Mouse (Mus musculus): ENCODE results near the gene Hist1h4j. TPM values are rescaled to one million over a fixed set of nuclear protein-coding genes. Genes with fewer than 3 reads are reported as not detected.

The Hist1h4j gene
- 0.39 and 0.77 TPM in 2 replicates for polyA plus RNA-seq (2015; fragmentation: Nextera tagmentation; extraction: Ambion mirVana)

DNA sequence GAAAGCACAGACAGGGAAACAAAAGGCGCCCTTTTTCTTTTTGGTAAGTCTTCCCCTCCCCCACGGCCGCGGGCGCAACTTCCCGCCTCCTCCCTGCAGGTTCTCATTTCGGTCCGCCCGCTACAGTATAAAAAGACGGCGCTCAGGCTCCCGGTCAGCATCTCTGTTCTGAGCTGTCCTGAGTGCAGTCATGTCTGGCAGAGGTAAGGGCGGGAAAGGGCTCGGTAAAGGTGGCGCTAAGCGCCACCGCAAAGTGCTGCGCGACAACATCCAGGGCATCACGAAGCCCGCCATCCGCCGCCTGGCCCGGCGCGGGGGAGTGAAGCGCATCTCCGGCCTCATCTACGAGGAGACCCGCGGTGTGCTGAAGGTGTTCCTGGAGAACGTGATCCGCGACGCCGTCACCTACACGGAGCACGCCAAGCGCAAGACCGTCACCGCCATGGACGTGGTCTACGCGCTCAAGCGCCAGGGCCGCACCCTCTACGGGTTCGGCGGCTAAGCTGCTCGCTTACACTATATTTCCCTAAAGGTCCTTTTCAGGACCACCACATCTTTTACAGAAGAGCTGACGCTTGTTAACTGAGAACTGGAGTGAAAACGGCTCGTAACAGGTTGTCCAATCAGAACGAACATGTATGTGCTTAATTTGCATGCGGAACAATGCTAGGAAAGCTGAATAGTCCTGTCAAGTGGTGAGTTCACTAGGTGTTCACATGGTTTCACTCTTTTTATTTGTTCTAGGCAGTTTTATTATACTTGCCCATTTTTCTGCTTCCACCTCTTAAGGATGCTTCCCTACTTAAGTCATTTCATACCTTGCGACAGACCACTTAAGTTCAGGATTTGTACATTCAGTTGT lies at the start of gene Hist1h4j:
TSS of gene Hist1h4j (plus strand) at position 159 of the 862 bp plus-strand sequence.

DNA sequence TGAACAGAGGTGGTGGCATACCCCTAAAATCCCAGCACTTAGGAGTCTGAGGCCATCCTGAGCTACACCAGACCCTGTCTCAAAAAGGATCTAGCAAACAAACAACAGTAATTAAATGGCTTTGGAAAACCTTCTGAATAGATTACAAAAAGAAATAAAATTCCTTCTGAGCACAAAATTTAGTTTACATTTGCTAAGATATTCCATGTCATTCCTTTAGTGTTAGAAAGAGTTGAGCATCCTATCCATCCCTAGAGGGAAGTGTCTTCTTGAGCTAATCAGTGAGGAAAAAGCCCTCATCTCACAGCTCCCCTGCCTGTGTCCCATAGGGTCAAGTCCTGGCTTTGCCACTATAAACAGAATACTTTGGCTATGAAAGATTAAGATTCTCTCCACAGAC lies 37.1 kb upstream of the Hist1h4j start, which contains the start of gene Olfr1359:
TSS of gene Olfr1359 (plus strand) at position 301 of the 400 bp plus-strand sequence.

DNA sequence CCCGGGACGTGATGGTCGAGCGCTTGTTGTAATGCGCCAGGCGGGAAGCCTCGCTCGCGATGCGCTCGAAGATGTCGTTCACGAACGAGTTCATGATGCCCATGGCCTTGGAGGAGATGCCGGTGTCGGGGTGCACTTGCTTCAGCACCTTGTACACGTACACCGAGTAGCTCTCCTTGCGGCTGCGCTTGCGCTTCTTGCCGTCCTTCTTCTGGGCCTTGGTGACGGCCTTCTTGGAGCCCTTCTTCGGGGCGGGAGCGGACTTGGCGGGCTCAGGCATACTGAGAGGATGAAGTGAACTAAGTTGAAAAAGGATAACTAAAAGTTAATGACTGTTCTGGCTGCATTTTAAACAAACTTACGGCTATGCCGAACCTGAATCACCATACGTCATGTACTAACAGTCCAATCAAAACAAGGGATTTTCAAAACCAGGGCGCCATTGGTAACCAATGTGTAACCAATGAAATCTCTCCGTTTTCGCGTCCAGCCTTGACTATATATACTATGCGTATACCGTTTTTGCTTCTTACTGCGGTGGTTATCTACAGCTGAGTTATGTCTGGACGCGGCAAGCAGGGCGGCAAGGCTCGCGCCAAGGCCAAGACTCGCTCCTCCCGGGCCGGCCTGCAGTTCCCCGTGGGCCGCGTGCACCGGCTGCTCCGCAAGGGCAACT lies 18.9 kb upstream of the Hist1h4j start, which contains the start of the genes Hist1h2bl and Hist1h2ai:
TSS of gene Hist1h2bl (minus strand) at position 280 of the 676 bp plus-strand sequence.
TSS of gene Hist1h2ai (plus strand) at position 559 of the 676 bp plus-strand sequence.

DNA sequence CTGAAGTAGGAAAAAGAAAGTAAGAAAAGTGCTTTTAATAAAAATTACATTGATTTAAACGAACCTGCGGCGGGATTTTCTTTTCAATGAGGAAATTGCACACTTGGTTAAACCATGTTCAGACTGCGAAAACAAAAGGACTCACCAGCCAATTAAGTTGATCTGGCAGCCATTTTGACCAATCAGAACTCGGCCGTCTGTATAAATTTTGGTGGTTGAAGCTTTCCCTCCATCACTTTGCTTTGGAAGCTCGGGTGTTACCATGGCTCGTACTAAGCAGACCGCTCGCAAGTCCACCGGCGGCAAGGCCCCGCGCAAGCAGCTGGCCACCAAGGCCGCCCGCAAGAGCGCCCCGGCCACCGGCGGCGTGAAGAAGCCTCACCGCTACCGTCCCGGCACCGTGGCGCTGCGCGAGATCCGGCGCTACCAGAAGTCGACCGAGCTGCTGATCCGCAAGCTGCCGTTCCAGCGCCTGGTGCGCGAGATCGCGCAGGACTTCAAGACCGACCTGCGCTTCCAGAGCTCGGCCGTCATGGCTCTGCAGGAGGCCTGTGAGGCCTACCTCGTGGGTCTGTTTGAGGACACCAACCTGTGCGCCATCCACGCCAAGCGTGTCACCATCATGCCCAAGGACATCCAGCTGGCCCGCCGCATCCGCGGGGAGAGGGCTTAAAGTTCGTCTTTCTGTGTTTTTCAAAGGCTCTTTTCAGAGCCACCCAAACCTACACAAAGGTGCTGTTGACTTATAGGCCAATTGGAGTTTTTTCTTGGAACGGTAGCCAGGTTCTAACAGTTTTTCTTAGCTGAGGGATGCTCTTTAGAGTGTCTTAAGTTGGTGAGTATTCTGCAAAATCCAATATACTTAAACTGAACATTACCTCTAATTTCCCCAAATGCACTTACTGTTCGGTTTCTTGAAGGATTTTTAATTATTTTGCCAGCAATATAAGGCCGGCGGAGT lies 17.2 kb upstream of the Hist1h4j start, which contains the start of gene Hist1h3h:
TSS of gene Hist1h3h (plus strand) at position 263 of the 961 bp plus-strand sequence.

DNA sequence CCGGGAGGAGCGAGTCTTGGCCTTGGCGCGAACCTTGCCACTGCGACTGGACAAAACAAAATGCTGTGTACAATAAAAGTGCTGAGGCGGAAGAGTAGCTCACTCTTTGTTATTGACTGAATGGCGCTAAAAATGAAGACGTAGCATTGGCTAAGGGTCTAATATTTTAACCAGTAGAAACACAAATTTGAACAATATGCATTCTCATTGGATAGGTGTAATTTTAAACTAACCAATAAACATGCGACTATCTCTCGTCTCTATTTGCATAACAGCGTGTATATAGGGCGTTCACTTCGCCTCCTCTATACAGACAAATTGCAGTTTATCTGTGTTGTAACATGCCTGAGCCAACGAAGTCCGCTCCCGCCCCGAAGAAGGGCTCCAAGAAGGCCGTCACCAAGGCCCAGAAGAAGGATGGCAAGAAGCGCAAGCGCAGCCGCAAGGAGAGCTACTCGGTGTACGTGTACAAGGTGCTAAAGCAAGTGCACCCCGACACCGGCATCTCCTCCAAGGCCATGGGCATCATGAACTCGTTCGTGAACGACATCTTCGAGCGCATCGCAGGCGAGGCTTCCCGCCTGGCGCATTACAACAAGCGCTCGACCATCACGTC lies 13.0 kb upstream of the Hist1h4j start, which contains the start of gene Hist1h2bm:
TSS of gene Hist1h2bm (plus strand) at position 288 of the 616 bp plus-strand sequence.

DNA sequence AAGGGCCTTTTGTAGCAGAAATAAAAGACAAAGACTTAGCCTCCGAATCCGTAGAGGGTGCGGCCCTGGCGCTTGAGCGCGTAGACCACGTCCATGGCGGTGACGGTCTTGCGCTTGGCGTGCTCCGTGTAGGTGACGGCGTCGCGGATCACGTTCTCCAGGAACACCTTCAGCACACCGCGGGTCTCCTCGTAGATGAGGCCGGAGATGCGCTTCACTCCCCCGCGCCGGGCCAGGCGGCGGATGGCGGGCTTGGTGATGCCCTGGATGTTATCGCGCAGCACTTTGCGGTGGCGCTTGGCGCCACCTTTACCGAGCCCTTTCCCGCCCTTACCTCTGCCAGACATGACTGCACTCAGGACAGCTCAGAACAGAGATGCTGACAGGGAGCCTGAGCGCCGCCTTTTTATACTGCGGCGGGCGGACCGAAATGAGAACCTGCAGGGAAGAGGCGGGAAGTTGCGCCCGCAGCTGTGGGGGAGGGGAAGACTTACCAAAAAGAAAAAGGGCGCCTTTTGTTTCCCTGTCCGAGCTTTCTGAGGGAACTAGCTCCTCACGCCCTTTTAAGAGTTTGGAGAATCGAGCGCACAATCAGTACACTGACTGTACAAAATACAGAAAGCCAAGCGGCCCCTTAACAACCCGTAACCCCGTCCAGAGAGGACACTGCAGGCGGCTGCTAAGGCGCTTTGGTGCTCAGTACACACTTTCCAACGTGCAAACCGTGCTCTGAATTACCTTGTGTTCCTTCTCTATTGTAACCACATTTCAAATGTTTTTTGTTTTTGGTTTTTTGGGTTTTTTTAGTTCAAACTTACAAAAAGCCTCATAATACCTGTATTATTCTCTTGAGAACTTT lies 15.5 kb downstream of the Hist1h4j start, which contains the start of gene Hist1h4k:
TSS of gene Hist1h4k (minus strand) at position 347 of the 859 bp plus-strand sequence.

DNA sequence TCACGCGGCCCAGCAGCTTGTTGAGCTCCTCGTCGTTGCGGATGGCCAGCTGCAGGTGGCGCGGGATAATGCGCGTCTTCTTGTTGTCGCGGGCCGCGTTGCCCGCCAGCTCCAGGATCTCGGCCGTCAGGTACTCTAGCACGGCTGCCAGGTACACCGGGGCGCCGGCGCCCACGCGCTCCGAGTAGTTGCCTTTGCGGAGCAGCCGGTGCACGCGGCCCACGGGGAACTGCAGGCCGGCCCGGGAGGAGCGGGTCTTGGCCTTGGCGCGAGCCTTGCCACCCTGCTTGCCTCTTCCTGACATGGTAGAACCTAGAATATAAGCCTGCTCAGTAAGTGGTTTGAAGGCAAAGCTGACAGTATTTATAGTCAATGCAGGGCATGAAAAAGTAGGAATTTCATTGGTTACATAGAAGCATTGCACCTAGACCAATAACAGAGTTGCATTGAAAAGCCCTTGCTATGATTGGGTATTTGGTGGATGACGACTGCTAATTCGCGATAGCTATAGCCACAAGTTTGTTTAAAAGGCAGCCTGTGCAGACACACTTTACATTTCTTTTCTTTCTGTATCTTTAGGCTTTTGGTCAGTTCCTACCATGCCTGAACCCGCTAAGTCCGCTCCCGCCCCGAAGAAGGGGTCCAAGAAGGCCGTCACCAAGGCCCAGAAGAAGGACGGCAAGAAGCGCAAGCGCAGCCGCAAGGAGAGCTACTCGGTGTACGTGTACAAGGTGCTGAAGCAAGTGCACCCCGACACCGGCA lies 18.8 kb downstream of the Hist1h4j start, which contains the start of the genes Hist1h2ak and Hist1h2bn:
TSS of gene Hist1h2ak (minus strand) at position 304 of the 762 bp plus-strand sequence.
TSS of gene Hist1h2bn (plus strand) at position 600 of the 762 bp plus-strand sequence.

DNA sequence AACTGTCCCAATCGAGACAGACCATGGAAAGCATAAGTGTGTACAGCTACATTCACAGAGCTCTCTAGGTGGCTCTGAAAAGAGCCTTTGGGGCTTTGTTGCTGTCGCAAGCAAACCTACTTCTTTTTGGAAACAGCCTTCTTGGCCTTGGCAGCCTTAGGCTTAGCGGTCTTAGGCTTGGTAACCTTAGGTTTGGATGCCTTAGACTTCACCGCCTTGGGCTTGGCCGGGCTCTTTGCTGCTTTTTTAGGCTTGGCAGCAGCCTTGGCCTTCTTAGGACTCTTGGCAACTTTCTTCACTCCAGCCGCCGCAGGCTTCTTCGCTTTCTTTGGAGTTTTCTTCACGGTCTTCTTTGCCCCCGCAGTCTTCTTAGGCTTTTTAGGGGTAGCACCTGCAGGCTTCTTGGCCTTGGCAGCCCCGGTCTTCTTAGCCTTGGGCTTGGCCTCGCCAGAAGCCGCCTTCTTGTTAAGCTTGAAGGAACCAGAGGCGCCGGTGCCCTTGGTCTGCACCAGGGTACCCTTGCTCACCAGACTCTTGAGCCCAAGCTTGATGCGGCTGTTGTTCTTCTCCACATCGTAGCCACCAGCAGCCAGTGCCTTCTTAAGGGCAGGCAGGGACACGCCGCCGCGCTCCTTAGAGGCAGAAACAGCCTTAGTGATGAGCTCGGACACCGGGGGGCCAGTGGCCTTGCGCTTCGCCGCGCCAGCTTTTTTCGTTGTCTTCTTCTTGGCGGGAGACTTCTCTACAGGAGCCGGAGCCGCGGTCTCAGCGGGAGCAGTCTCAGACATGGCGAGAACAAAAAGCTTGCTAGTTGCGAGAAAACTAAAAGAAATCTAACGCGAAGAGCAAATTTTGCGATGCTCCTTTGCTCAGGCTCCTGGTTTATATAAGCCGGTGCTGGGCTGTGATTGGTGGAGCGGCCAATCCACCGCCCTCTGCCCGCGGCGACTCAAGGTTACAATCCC lies 45.2 kb downstream of the Hist1h4j start, which contains the start of gene Hist1h1b:
TSS of gene Hist1h1b (minus strand) at position 859 of the 965 bp plus-strand sequence.

DNA sequence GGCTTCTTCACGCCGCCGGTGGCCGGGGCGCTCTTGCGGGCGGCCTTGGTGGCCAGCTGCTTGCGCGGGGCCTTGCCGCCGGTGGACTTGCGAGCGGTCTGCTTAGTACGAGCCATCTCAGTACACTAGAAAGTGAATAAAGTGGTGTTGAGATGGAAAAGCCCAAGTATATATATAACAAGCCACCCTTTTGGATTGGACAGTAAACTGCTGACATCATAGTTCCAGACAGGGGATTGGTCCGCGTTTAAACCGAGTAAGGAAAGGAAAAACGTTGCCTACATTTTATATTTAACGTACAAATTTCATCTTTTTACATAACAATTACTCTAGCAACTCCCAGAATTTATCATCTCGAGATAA lies 48.4 kb downstream of the Hist1h4j start, which contains the start of gene Hist1h3i:
TSS of gene Hist1h3i (minus strand) at position 116 of the 363 bp plus-strand sequence.

Small RNA genes lying within 50 kb of the gene (microRNA-seq; reads per million reads assigned to microRNA genes)
- gene Gm44357 (ENCODE audit: borderline replicate concordance, insufficient number of aligned reads) (not detected), gene Gm44367 (ENCODE audit: borderline replicate concordance, insufficient number of aligned reads) (not detected), gene Gm44454 (ENCODE audit: borderline replicate concordance, insufficient number of aligned reads) (not detected)

Other genes starting within 250 kb of the Hist1h4j start
- 0.35 and 0.41 TPM in 2 replicates for gene AK157302, start 239.8 kb upstream of the Hist1h4j start, polyA plus RNA-seq (2015; fragmentation: Nextera tagmentation; extraction: Ambion mirVana)
- 6.0 and 10.4 TPM in 2 replicates for gene Gm11273, start 233.6 kb upstream of the Hist1h4j start, polyA plus RNA-seq (2015; fragmentation: Nextera tagmentation; extraction: Ambion mirVana)
- 2.2 and 2.6 TPM in 2 replicates for gene Zkscan8, start 203.9 kb upstream of the Hist1h4j start, polyA plus RNA-seq (2015; fragmentation: Nextera tagmentation; extraction: Ambion mirVana)
- gene Olfr1366, start 192.3 kb upstream of the Hist1h4j start, polyA plus RNA-seq (2015; fragmentation: Nextera tagmentation; extraction: Ambion mirVana): not detected in 2 replicates
- not detected in 2 replicates for gene Olfr1535, start 175.2 kb upstream of the Hist1h4j start, polyA plus RNA-seq (2015; fragmentation: Nextera tagmentation; extraction: Ambion mirVana)
- not detected in 2 replicates for gene Olfr1364, start 153.3 kb upstream of the Hist1h4j start, polyA plus RNA-seq (2015; fragmentation: Nextera tagmentation; extraction: Ambion mirVana)
- gene Olfr1362, start 121.0 kb upstream of the Hist1h4j start, polyA plus RNA-seq (2015; fragmentation: Nextera tagmentation; extraction: Ambion mirVana): not detected in 2 replicates
- not detected in 2 replicates for gene Olfr11, start 92.5 kb upstream of the Hist1h4j start, polyA plus RNA-seq (2015; fragmentation: Nextera tagmentation; extraction: Ambion mirVana)
- gene Olfr1361, start 71.7 kb upstream of the Hist1h4j start, polyA plus RNA-seq (2015; fragmentation: Nextera tagmentation; extraction: Ambion mirVana): not detected in 2 replicates
- not detected in 2 replicates for gene Olfr1360, start 57.7 kb upstream of the Hist1h4j start, polyA plus RNA-seq (2015; fragmentation: Nextera tagmentation; extraction: Ambion mirVana)
- gene Olfr1359, start 37.0 kb upstream of the Hist1h4j start, polyA plus RNA-seq (2015; fragmentation: Nextera tagmentation; extraction: Ambion mirVana): not detected in 2 replicates
- gene Hist1h2bl, start 18.9 kb upstream of the Hist1h4j start, polyA plus RNA-seq (2015; fragmentation: Nextera tagmentation; extraction: Ambion mirVana): 1.4 TPM in 1 of 2 replicates, not detected in the other
- 6.6 and 14.9 TPM in 2 replicates for gene Hist1h2ai, start 18.6 kb upstream of the Hist1h4j start, polyA plus RNA-seq (2015; fragmentation: Nextera tagmentation; extraction: Ambion mirVana)
- gene Hist1h3h, start 17.4 kb upstream of the Hist1h4j start, polyA plus RNA-seq (2015; fragmentation: Nextera tagmentation; extraction: Ambion mirVana): 0.38 and 2.1 TPM in 2 replicates
- gene Hist1h2bm, start 13.0 kb upstream of the Hist1h4j start, polyA plus RNA-seq (2015; fragmentation: Nextera tagmentation; extraction: Ambion mirVana): 1.1 and 1.3 TPM in 2 replicates
- 2.2 and 2.5 TPM in 2 replicates for gene Hist1h4k, start 15.4 kb downstream of the Hist1h4j start, polyA plus RNA-seq (2015; fragmentation: Nextera tagmentation; extraction: Ambion mirVana)
- gene Hist1h2ak, start 18.8 kb downstream of the Hist1h4j start, polyA plus RNA-seq (2015; fragmentation: Nextera tagmentation; extraction: Ambion mirVana): 6.3 and 6.9 TPM in 2 replicates
- 0.83 and 1.5 TPM in 2 replicates for gene Hist1h2bn, start 19.1 kb downstream of the Hist1h4j start, polyA plus RNA-seq (2015; fragmentation: Nextera tagmentation; extraction: Ambion mirVana)
- gene Hist1h1b, start 45.6 kb downstream of the Hist1h4j start, polyA plus RNA-seq (2015; fragmentation: Nextera tagmentation; extraction: Ambion mirVana): 9.0 and 13.0 TPM in 2 replicates
- 55.7 and 74.2 TPM in 2 replicates for gene Hist1h3i, start 48.3 kb downstream of the Hist1h4j start, polyA plus RNA-seq (2015; fragmentation: Nextera tagmentation; extraction: Ambion mirVana)
- 7.6 and 8.2 TPM in 2 replicates for gene Hist1h2an, start 52.2 kb downstream of the Hist1h4j start, polyA plus RNA-seq (2015; fragmentation: Nextera tagmentation; extraction: Ambion mirVana)
- gene Hist1h2bp, start 52.4 kb downstream of the Hist1h4j start, polyA plus RNA-seq (2015; fragmentation: Nextera tagmentation; extraction: Ambion mirVana): 1.4 and 1.8 TPM in 2 replicates
- gene Hist1h2bq, start 75.1 kb downstream of the Hist1h4j start, polyA plus RNA-seq (2015; fragmentation: Nextera tagmentation; extraction: Ambion mirVana): 1.4 and 6.7 TPM in 2 replicates
- 2.0 TPM in 1 of 2 replicates, not detected in the other for gene Hist1h2ao, start 75.4 kb downstream of the Hist1h4j start, polyA plus RNA-seq (2015; fragmentation: Nextera tagmentation; extraction: Ambion mirVana)
- gene Hist1h4m, start 76.7 kb downstream of the Hist1h4j start, polyA plus RNA-seq (2015; fragmentation: Nextera tagmentation; extraction: Ambion mirVana): not detected in 2 replicates
- gene Hist1h4n, start 97.1 kb downstream of the Hist1h4j start, polyA plus RNA-seq (2015; fragmentation: Nextera tagmentation; extraction: Ambion mirVana): 5.7 and 5.9 TPM in 2 replicates
- 2,226 and 3,319 TPM in 2 replicates for gene Hist1h2ap, start 98.4 kb downstream of the Hist1h4j start, polyA plus RNA-seq (2015; fragmentation: Nextera tagmentation; extraction: Ambion mirVana)
- gene Hist1h2br, start 98.7 kb downstream of the Hist1h4j start, polyA plus RNA-seq (2015; fragmentation: Nextera tagmentation; extraction: Ambion mirVana): 1.6 and 7.1 TPM in 2 replicates
- 3.3 and 5.1 TPM in 2 replicates for gene Zfp184, start 210.0 kb downstream of the Hist1h4j start, polyA plus RNA-seq (2015; fragmentation: Nextera tagmentation; extraction: Ambion mirVana)
- gene Pom121l2, start 246.1 kb downstream of the Hist1h4j start, polyA plus RNA-seq (2015; fragmentation: Nextera tagmentation; extraction: Ambion mirVana): not detected in 2 replicates